Mouse (Mus musculus): ENCODE measurements around the gene Lcp1. TPM values are rescaled to one million over a fixed set of nuclear protein-coding genes. Genes with fewer than 3 reads are reported as not detected.
"Not testable (repeated sequence)": the region's sequence is repeated elsewhere in the genome, so short reads cannot be mapped to it uniquely, and the experiment has no call there.

Lcp1 gene
- polyA plus RNA-seq (2015; fragmentation: Nextera tagmentation; extraction: Ambion mirVana), result 10.4 and 15.3 TPM in 2 replicates

DNA sequence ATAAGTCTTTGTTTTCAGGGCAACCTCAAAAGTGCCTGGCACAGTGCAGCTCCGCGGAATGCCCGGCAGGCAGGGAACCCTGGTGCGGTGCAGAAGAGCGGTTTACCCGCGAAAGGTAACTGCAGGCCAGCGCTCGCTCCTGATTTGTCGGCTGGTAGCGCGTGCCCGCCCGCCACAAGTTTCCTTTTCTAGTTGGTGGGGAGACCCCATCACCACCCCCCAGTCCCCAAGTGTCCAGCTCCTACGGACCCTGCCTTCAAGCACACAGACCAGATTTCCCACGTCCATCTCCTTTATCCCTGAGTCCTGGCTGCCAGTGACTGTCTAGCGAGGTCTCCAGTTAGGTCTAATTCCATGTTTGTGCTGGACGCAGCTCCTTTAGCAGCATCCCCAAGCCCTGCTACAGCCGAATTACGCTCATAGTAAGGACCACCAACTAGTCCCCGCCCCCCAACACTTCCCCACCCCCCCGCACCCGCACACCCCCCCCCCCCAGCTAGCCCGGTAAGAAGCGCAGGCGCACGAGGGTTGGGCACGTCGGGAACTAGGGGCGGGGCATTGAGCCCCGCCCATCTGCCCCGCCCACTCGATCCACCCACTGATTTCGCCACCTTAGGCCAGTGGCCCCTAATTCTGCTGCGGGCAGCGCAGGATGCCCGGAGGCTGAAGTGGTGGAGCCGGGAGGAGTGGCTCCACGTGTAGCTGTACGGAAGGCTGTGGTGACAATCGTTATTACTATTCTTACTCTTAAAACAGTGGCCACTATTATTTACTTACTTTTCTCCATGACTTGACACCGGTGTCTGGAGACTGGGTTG, at the start of gene Lcp1, which contains the start of gene Lrrc63:
Gene Lcp1 (plus strand): TSS at position 601 of the 818 bp plus-strand sequence.
Gene Lrrc63 (minus strand): TSS at position 381 of the 818 bp plus-strand sequence.
- no peaks in the 10 kb centered on the region for H3K9me3 ChIP-seq (ENCODE audit: control insufficient read depth, low read length)
- peak; percentile 92 for ATAC-seq
- H3K4me1 ChIP-seq (ENCODE audit: control insufficient read depth, insufficient read depth, low read depth, low read length), result peaks cover 3% of the 10 kb centered on the region; the same call in 1 of the 2 replicates
- 0% methylated on average over 39 of the region's 42 CpGs for WGBS
- peak within 1 kb of the TSS; percentile 68 for H3K9ac ChIP-seq (ENCODE audit: low read depth, low read length)
- H3K4me3 ChIP-seq (ENCODE audit: low read length), result peak within 1 kb of the TSS; percentile 47
- H3K4me2 ChIP-seq (ENCODE audit: low read length), result peak within 1 kb of the TSS; percentile 63
- H3K36me3 ChIP-seq (ENCODE audit: control insufficient read depth, insufficient read depth, low read length), result no peaks in the 10 kb centered on the region
- no peaks in the 10 kb centered on the region for H3K27me3 ChIP-seq (replicated peaks; ENCODE audit: control insufficient read depth, insufficient read depth, low read length)
- H3K27ac ChIP-seq (ENCODE audit: low read depth, low read length), result no peak within 1 kb of the TSS; the same call in 1 of the 2 replicates

- Histone ChIP-seq H3K4me2 (ENCODE audit: low read length) (no peak overlapping the region), H3K9me3 (ENCODE audit: control insufficient read depth, low read length) (no peaks in the 10 kb centered on the region), H3K27me3 (replicated peaks; ENCODE audit: control insufficient read depth, insufficient read depth, low read length) (no peaks in the 10 kb centered on the region), H3K4me3 (ENCODE audit: low read length) (no peak overlapping the region), H3K36me3 (ENCODE audit: control insufficient read depth, insufficient read depth, low read length) (no peaks in the 10 kb centered on the region), H3K9ac (ENCODE audit: low read depth, low read length) (no peak overlapping the region), H3K4me1 (ENCODE audit: control insufficient read depth, insufficient read depth, low read depth, low read length) (no peaks in the 10 kb centered on the region), H3K27ac (ENCODE audit: low read depth, low read length) (no peak overlapping the region)
- ATAC-seq, result no peak
- 93% methylated on average over 5 of the region's 5 CpGs for WGBS
Observed at GRCm38 (mm10) chr14:75102956-75103355, 27.9 kb upstream of the Lcp1 start.

DNA sequence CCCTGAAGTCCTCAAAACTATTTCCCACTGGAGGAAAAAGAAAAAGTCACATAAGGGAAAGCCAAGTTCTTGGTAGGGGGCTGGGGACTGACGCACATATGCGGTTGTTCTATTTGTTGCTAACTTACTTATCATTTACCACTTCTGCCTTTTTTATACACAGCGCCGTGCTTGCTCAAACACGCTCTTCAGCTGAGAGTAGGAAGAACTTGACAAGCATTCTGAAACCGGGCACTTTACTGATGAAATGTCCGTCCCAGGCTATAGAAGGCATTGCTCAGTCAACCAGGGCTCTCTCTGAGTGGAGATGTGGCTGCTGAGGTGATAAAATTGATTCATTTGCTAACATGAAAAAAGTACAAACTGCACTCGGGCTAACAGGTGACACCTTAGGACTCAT, 9.2 kb upstream of the Lcp1 start:
- Histone ChIP-seq H3K4me1 (ENCODE audit: control insufficient read depth, insufficient read depth, low read depth, low read length) (no peaks in the 10 kb centered on the region), H3K9me3 (ENCODE audit: control insufficient read depth, low read length) (no peaks in the 10 kb centered on the region), H3K4me2 (ENCODE audit: low read length) (no peak overlapping the region), H3K27ac (ENCODE audit: low read depth, low read length) (no peak overlapping the region), H3K9ac (ENCODE audit: low read depth, low read length) (no peak overlapping the region), H3K36me3 (ENCODE audit: control insufficient read depth, insufficient read depth, low read length) (no peaks in the 10 kb centered on the region), H3K4me3 (ENCODE audit: low read length) (no peak overlapping the region), H3K27me3 (replicated peaks; ENCODE audit: control insufficient read depth, insufficient read depth, low read length) (no peaks in the 10 kb centered on the region)
- ATAC-seq, result no peak
- 89% methylated on average over 8 of the region's 8 CpGs for WGBS

DNA sequence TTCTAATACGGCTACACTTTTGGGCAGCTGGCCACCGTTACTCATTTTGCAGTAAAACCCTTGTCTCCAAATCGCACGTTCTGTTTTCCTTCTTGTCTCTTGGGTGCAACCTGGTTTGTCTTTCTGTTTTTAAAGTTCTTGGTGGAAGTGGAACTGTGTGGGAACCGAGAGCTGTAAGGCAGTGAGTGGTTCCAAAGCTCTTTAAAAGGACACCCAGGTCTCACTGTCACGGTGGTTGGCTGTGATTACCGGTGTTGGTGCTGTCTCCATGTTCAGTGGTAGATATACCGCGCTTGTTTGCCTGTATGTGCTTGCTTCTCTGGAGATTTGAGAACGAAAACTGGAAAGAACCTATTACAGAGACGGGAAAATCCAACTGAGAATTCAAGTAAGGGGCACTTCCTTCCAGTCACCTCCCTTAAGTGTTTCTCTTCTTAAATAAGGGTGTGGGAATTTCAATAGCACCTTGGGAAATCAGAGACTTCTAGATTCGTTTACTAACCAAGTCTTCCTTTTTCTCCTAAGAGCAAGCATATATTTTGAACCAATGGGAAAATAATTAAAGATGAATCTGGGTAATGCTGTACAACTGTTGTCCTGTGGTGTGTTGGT, 529 bp downstream of the Lcp1 start:
- H3K27me3 ChIP-seq (replicated peaks; ENCODE audit: control insufficient read depth, insufficient read depth, low read length), result no peaks in the 10 kb centered on the region
- H3K9ac ChIP-seq (ENCODE audit: low read depth, low read length), result peak overlapping the region; percentile 68
- H3K4me3 ChIP-seq (ENCODE audit: low read length), result peak overlapping the region; percentile 47
- no peaks in the 10 kb centered on the region for H3K36me3 ChIP-seq (ENCODE audit: control insufficient read depth, insufficient read depth, low read length)
- H3K27ac ChIP-seq (ENCODE audit: low read depth, low read length), result no peak overlapping the region
- ATAC-seq, result peak; percentile 32; the same call in 1 of the 2 replicates
- H3K4me1 ChIP-seq (ENCODE audit: control insufficient read depth, insufficient read depth, low read depth, low read length), result peaks cover 3% of the 10 kb centered on the region; the same call in 1 of the 2 replicates
- 3% methylated on average over 12 of the region's 12 CpGs for WGBS
- no peaks in the 10 kb centered on the region for H3K9me3 ChIP-seq (ENCODE audit: control insufficient read depth, low read length)
- peak overlapping the region; percentile 63 for H3K4me2 ChIP-seq (ENCODE audit: low read length)

DNA sequence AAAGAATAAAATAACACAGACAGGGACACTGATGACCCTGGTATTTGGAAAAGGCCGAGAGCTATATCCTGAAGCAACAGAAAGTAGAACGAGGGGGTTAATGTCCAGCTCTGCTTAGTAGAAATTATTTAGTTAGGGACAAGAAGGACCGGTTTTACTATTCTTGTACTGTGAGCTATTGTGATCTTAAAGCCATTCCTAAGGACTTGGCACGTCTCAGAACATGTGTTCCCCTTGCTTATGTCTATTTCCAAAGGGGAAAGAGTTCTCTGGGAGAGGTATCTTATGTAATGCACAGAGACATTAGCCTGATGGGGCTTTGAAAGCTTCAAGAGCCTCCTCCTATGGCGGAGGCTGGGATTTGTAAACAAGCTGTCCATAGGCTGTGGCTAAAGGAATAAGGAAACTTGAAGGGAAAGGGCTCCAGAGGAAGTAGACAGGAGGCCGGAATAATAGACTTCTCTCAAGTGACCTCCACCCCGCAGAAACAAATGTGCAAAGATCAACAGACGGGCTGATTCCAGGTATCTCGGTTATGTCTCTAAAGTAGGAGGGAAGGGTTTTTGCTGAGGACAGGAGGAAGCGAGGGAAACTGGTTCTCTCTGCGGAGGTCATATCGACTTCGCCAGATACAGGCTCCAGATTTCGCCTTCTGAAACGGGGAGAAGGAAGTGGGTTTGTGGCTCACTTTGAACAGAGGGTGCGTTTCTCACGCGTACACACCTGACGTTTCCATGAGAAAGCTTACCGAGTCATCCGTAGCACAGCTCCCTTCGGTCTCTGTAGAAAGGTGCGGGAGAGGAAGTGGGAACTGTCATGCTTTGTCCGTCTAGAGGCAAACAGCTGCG, 5.4 kb downstream of the Lcp1 start:
- Histone ChIP-seq H3K27me3 (replicated peaks; ENCODE audit: control insufficient read depth, insufficient read depth, low read length) (no peaks in the 10 kb centered on the region), H3K4me3 (ENCODE audit: low read length) (no peak overlapping the region), H3K36me3 (ENCODE audit: control insufficient read depth, insufficient read depth, low read length) (no peaks in the 10 kb centered on the region), H3K4me1 (ENCODE audit: control insufficient read depth, insufficient read depth, low read depth, low read length) (no peaks in the 10 kb centered on the region), H3K27ac (ENCODE audit: low read depth, low read length) (no peak overlapping the region), H3K4me2 (ENCODE audit: low read length) (no peak overlapping the region), H3K9me3 (ENCODE audit: control insufficient read depth, low read length) (no peaks in the 10 kb centered on the region), H3K9ac (ENCODE audit: low read depth, low read length) (no peak overlapping the region)
- no peak for ATAC-seq
- WGBS, result 81% methylated on average over 25 of the region's 25 CpGs

- Histone ChIP-seq H3K27ac (ENCODE audit: low read depth, low read length) (no peak overlapping the region), H3K9ac (ENCODE audit: low read depth, low read length) (no peak overlapping the region), H3K4me3 (ENCODE audit: low read length) (no peak overlapping the region), H3K27me3 (replicated peaks; ENCODE audit: control insufficient read depth, insufficient read depth, low read length) (no peaks in the 10 kb centered on the region), H3K36me3 (ENCODE audit: control insufficient read depth, insufficient read depth, low read length) (no peaks in the 10 kb centered on the region), H3K9me3 (ENCODE audit: control insufficient read depth, low read length) (no peaks in the 10 kb centered on the region), H3K4me1 (ENCODE audit: control insufficient read depth, insufficient read depth, low read depth, low read length) (no peaks in the 10 kb centered on the region), H3K4me2 (ENCODE audit: low read length) (no peak overlapping the region)
- WGBS, result 86% methylated on average over 10 of the region's 10 CpGs
- no peak for ATAC-seq
Observed at GRCm38 (mm10) chr14:75138503-75138902, 7.6 kb downstream of the Lcp1 start.

- 90% methylated on average over 2 of the region's 2 CpGs for WGBS
Observed at GRCm38 (mm10) chr14:75139225-75139624, 8.3 kb downstream of the Lcp1 start.

DNA sequence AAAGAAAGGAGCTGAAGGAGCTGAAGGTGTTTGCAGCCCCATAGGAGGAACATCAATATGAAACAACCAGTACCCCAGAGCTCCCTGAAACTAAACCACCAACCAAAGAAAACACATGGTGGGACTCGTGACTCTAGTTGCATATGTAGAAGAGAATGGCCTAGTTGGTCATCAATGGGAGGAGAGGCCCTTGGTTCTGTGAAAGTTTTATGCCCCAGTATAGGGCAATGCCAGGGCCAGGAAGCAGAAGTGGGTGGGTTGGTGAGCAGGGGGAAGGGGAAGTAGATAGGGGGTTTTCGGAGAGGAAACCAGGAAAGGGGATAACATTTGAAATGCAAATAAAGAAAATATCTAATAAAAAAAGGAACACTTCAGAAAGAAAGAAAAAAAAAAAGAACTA, 16.8 kb downstream of the Lcp1 start:
- WGBS, result 86% methylated on average over 2 of the region's 2 CpGs

More at GRCm38 (mm10) chr14:75139225-75139624, 8.3 kb downstream of the Lcp1 start:
- no peaks in the 10 kb centered on the region for H3K36me3 ChIP-seq (ENCODE audit: control insufficient read depth, insufficient read depth, low read length)
- no peak overlapping the region for H3K4me3 ChIP-seq (ENCODE audit: low read length)
- no peak overlapping the region for H3K9ac ChIP-seq (ENCODE audit: low read depth, low read length)
- no peaks in the 10 kb centered on the region for H3K27me3 ChIP-seq (replicated peaks; ENCODE audit: control insufficient read depth, insufficient read depth, low read length)
- H3K9me3 ChIP-seq (ENCODE audit: control insufficient read depth, low read length), result no peaks in the 10 kb centered on the region
- no peak overlapping the region for H3K27ac ChIP-seq (ENCODE audit: low read depth, low read length)
- H3K4me2 ChIP-seq (ENCODE audit: low read length), result no peak overlapping the region
- no peaks in the 10 kb centered on the region for H3K4me1 ChIP-seq (ENCODE audit: control insufficient read depth, insufficient read depth, low read depth, low read length)
- no peak for ATAC-seq

More for the DNA sequence above, 16.8 kb downstream of the Lcp1 start:
- not testable (repeated sequence) for H3K4me2 ChIP-seq (ENCODE audit: low read length); H3K36me3 ChIP-seq (ENCODE audit: control insufficient read depth, insufficient read depth, low read length); H3K4me3 ChIP-seq (ENCODE audit: low read length); H3K27me3 ChIP-seq (replicated peaks; ENCODE audit: control insufficient read depth, insufficient read depth, low read length); H3K4me1 ChIP-seq (ENCODE audit: control insufficient read depth, insufficient read depth, low read depth, low read length); H3K27ac ChIP-seq (ENCODE audit: low read depth, low read length); ATAC-seq; H3K9ac ChIP-seq (ENCODE audit: low read depth, low read length); H3K9me3 ChIP-seq (ENCODE audit: control insufficient read depth, low read length)

All from hindbrain, embryonic 16.5 days (tissue).